Mouse (Mus musculus) heart, postnatal 14 days (tissue): ENCODE data around the gene Sfxn4. TPM values are rescaled to one million over a fixed set of nuclear protein-coding genes. Genes with fewer than 3 reads are reported as not detected.
"Not testable (repeated sequence)": the region's sequence is repeated elsewhere in the genome, so short reads cannot be mapped to it uniquely, and the experiment has no call there.

Source experiments
- DNase-seq, 2 experiments: peaks; one replicate each; pipeline ENCODE4 v3.0.0; 2021 to 2022
- intact Hi-C: fragments of 180-260 bp; cut with DNase I; formaldehyde crosslinking; loops from one replicate; pipeline ENCODE4 v1.15.1; 2025
- total RNA-seq, 2 experiments: library from RNA; stranded (reverse); gene quantifications; 2 replicates each; pipeline ENCODE4 v1.2.3; 2021

The Sfxn4 gene
- total RNA-seq, 2 experiments from 2014 or later: 5.7 to 5.8 TPM

GRCm38 (mm10) chr19:60866169-60866568 is 4.9 kb upstream of the Sfxn4 start:
- DNase-seq, intact Hi-C loops: not testable (repeated sequence)

GRCm38 (mm10) chr19:60845731-60846130 is 15.5 kb downstream of the Sfxn4 start:
- intact Hi-C loops: no loop called here

GRCm38 (mm10) chr19:60843324-60843723 is 18.0 kb downstream of the Sfxn4 start:
- intact Hi-C loops: no loop called here
- no peak for DNase-seq

More at GRCm38 (mm10) chr19:60845731-60846130, 15.5 kb downstream of the Sfxn4 start:
- no peak for DNase-seq

- DNase-seq: peak; percentile 64 to 79
- intact Hi-C loops: no loop called here
Observed at GRCm38 (mm10) chr19:60837747-60838146, 23.5 kb downstream of the Sfxn4 start.

- intact Hi-C loops: no loop called here
- no peak for DNase-seq
Observed at GRCm38 (mm10) chr19:60818677-60819076, 42.6 kb downstream of the Sfxn4 start.

GRCm38 (mm10) chr19:60813133-60813532 is 48.1 kb downstream of the Sfxn4 start:
- intact Hi-C loops: no loop called here
- no peak for DNase-seq

- no peak for DNase-seq
- intact Hi-C loops: no loop called here
Observed at GRCm38 (mm10) chr19:60812036-60812389, 49.3 kb downstream of the Sfxn4 start.

- DNase-seq: peak; percentile 89 to 93
- intact Hi-C loops: loop anchor here (2.0 kb wide), 1 partner anchor 21 kb away; the partner anchor contains the start of gene Eif3a
Observed at GRCm38 (mm10) chr19:60811098-60812035, 49.9 kb downstream of the Sfxn4 start, which contains the start of gene Fam45a. Fam45a (plus strand) TSS chr19:60811585.

- intact Hi-C loops: loop anchor here (2.0 kb wide), 1 partner anchor 19 kb away; the partner anchor contains the start of gene Eif3a
- no peak for DNase-seq
Observed at GRCm38 (mm10) chr19:60809927-60810326, 51.4 kb downstream of the Sfxn4 start.

- intact Hi-C loops: no loop called here
- no peak for DNase-seq
Observed at GRCm38 (mm10) chr19:60804903-60805302, 56.4 kb downstream of the Sfxn4 start.

- DNase-seq: no peak
- intact Hi-C loops: no loop called here
Observed at GRCm38 (mm10) chr19:60799867-60800569, 61.3 kb downstream of the Sfxn4 start.

GRCm38 (mm10) chr19:60797415-60797814 is 63.9 kb downstream of the Sfxn4 start:
- DNase-seq: no peak
- intact Hi-C loops: no loop called here

GRCm38 (mm10) chr19:60795244-60795643 is 66.0 kb downstream of the Sfxn4 start:
- DNase-seq: no peak

GRCm38 (mm10) chr19:60793170-60793707 is 68.0 kb downstream of the Sfxn4 start:
- DNase-seq: no peak
- intact Hi-C loops: loop anchor here (5.0 kb wide), 1 partner anchor 69 kb away; the partner anchor contains the start of gene Sfxn4

More at GRCm38 (mm10) chr19:60795244-60795643, 66.0 kb downstream of the Sfxn4 start:
- intact Hi-C loops: no loop called here

GRCm38 (mm10) chr19:60791164-60791563 is 70.1 kb downstream of the Sfxn4 start:
- intact Hi-C loops: loop anchor here (2.0 to 5.0 kb wide), 2 partner anchors 20 to 71 kb away; partner anchors contain the start of genes Fam45a and Sfxn4
- DNase-seq: no peak

GRCm38 (mm10) chr19:60790551-60791161 is 70.6 kb downstream of the Sfxn4 start, which contains the start of gene Eif3a:
Eif3a (minus strand) TSS chr19:60790658.
- peak; percentile 96 to 97 for DNase-seq
- intact Hi-C loops: loop anchor here (2.0 to 5.0 kb wide), 2 partner anchors 20 to 72 kb away; partner anchors contain the start of genes Fam45a and Sfxn4

GRCm38 (mm10) chr19:60789919-60790506 is 71.3 kb downstream of the Sfxn4 start:
- intact Hi-C loops: loop anchor here (2.0 to 5.0 kb wide), 2 partner anchors 21 to 72 kb away; partner anchors contain the start of genes Fam45a and Sfxn4
- DNase-seq: peak; percentile 60 to 71

- DNase-seq: no peak
- intact Hi-C loops: no loop called here
Observed at GRCm38 (mm10) chr19:60789452-60789851, 71.8 kb downstream of the Sfxn4 start.

- no peak for DNase-seq
- intact Hi-C loops: no loop called here
Observed at GRCm38 (mm10) chr19:60788214-60788960, 72.9 kb downstream of the Sfxn4 start.
